Mouse (Mus musculus) left cerebral cortex, postnatal 4 days (tissue): ENCODE data around the gene Olfr1198. TPM values are rescaled to one million over a fixed set of nuclear protein-coding genes. Genes with fewer than 3 reads are reported as not detected.

Experiments
- DNase-seq: peaks from one replicate; pipeline ENCODE4 v3.0.0-alpha.2; 2022
- intact Hi-C: fragments of 180-260 bp; cut with DNase I; formaldehyde crosslinking; loops from one replicate; pipeline ENCODE4 v1.15.1; 2025
- total RNA-seq, 2 experiments: library from RNA; stranded (reverse); gene quantifications; 2 replicates each; pipeline ENCODE4 v1.2.3; 2021

Gene Olfr1198
- total RNA-seq: not detected

GRCm38 (mm10) chr2:88751270-88751669 is at the start of gene Olfr1198:
Gene Olfr1198, minus strand, starts transcription at chr2:88751370.
- no peak for DNase-seq
- intact Hi-C loops: no loop called here

GRCm38 (mm10) chr2:88792736-88793135 is 41.6 kb upstream of the Olfr1198 start, which contains the start of gene Olfr1201:
Gene Olfr1201, plus strand, starts transcription at chr2:88793036.
- DNase-seq: no peak
- intact Hi-C loops: no loop called here

- no peak for DNase-seq
- intact Hi-C loops: no loop called here
These were observed 19.2 kb upstream of the Olfr1198 start, which contains the start of gene Olfr1200 for GRCm38 (mm10) chr2:88770388-88770787. Gene Olfr1200, minus strand, starts transcription at chr2:88770488.

GRCm38 (mm10) chr2:88760369-88760768 is 9.2 kb upstream of the Olfr1198 start, which contains the start of gene Olfr1199:
Gene Olfr1199, minus strand, starts transcription at chr2:88760469.
- intact Hi-C loops: no loop called here
- no peak for DNase-seq

GRCm38 (mm10) chr2:88743379-88743778 is 7.8 kb downstream of the Olfr1198 start:
- intact Hi-C loops: no loop called here
- DNase-seq: no peak

GRCm38 (mm10) chr2:88732266-88732665 is 18.9 kb downstream of the Olfr1198 start, which contains the start of gene Olfr1197:
Gene Olfr1197, minus strand, starts transcription at chr2:88732366.
- intact Hi-C loops: no loop called here
- DNase-seq: no peak

GRCm38 (mm10) chr2:88704497-88704896 is 46.7 kb downstream of the Olfr1198 start, which contains the start of gene Olfr1196:
Gene Olfr1196, minus strand, starts transcription at chr2:88704597.
- intact Hi-C loops: no loop called here
- DNase-seq: no peak

Other genes starting within 250 kb of the Olfr1198 start
- gene Olfr1186, start 232.8 kb downstream of the Olfr1198 start, total RNA-seq: not detected
- gene Olfr1188, start 194.4 kb downstream of the Olfr1198 start, total RNA-seq: not detected
- gene Olfr1189, start 164.9 kb downstream of the Olfr1198 start, total RNA-seq: not detected
- under 1 TPM in 1 of 2 experiments, not detected in 1; 0.10 TPM for gene Olfr1191-ps1, start 110.8 kb downstream of the Olfr1198 start, total RNA-seq
- not detected for gene Olfr1192-ps1, start 102.9 kb downstream of the Olfr1198 start, total RNA-seq
- gene Olfr1193, start 75.7 kb downstream of the Olfr1198 start, total RNA-seq: not detected
- not detected for gene Olfr1195, start 62.2 kb downstream of the Olfr1198 start, total RNA-seq
- not detected for gene Olfr1196, start 46.8 kb downstream of the Olfr1198 start, total RNA-seq
- not detected for gene Olfr1197, start 19.0 kb downstream of the Olfr1198 start, total RNA-seq
- gene Olfr1199, start 9.1 kb upstream of the Olfr1198 start, total RNA-seq: not detected
- gene Olfr1200, start 19.1 kb upstream of the Olfr1198 start, total RNA-seq: not detected
- not detected for gene Olfr1201, start 41.7 kb upstream of the Olfr1198 start, total RNA-seq
- not detected for gene Olfr1202, start 63.1 kb upstream of the Olfr1198 start, total RNA-seq
- not detected for gene Olfr1205, start 78.4 kb upstream of the Olfr1198 start, total RNA-seq
- not detected for gene Olfr1204, start 97.9 kb upstream of the Olfr1198 start, total RNA-seq
- gene Olfr1206, start 111.9 kb upstream of the Olfr1198 start, total RNA-seq: not detected
- not detected for gene Olfr1208, start 150.9 kb upstream of the Olfr1198 start, total RNA-seq
- not detected for gene Olfr1209, start 163.8 kb upstream of the Olfr1198 start, total RNA-seq
- gene Olfr1211, start 186.7 kb upstream of the Olfr1198 start, total RNA-seq: not detected
- gene Olfr1212, start 202.6 kb upstream of the Olfr1198 start, total RNA-seq: not detected
- gene Gm13762, start 228.9 kb upstream of the Olfr1198 start, total RNA-seq: not detected
- gene Olfr1214, start 241.3 kb upstream of the Olfr1198 start, total RNA-seq: not detected